In the genomic region with DNA sequence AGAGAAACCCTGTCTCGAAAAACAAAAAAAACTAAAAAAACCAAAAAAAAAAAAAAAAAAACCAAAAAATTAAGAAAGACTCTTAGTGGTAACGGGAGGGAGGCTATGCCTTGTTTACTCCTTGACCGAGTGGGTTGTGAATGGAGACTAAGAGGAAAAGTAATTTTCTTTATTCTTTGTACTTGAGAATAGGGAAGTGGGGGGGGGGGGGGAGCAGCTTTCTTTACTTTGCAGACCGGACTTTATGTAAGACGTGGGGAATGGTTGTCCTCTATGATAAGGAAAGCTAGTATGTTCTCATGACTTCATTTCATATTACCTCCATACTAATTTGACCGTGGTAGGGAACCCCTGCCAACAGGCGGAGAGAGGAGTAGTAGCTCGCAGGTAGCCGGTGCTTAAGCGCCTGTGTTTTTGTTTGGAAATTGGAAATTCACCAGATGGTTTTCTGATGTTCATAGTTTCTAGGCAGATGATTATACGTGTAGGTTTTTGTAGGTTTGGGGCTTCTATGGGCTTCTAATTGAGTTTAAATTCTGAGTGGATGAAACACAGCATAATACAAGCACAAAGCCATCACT, we compare ENCODE assay signal across 1 mouse cellular context.
TF ChIP-seq lines count a peak whose summit lies in the region.

No protein-coding gene starts in this region.

TF ChIP-seq in MEL, 35 proteins besides CTCF, POLR2A, EP300 and RAD21 (continued from another document):
- no peak for TF ChIP-seq E2F4 (IDR thresholded peaks at IDR 0.05; ENCODE audit: borderline replicate concordance, low read depth, low read length)
- no peak for TF ChIP-seq ZMIZ1 (IDR thresholded peaks at IDR 0.05; ENCODE audit: low read depth, low read length)
- TF ChIP-seq POLR2AphosphoS5 (IDR thresholded peaks at IDR 0.05; ENCODE audit: borderline replicate concordance, low read depth, low read length) = no peak
- TF ChIP-seq ELF1 (IDR thresholded peaks at IDR 0.05; ENCODE audit: low read depth, low read length) = peak; percentile 50; the same call in 1 of the 2 replicates
- TF ChIP-seq MYC (IDR thresholded peaks at IDR 0.05; ENCODE audit: low read depth, low read length) = no peak
- TF ChIP-seq SIN3A (IDR thresholded peaks at IDR 0.05; ENCODE audit: low read length) = peak; percentile 59
- TF ChIP-seq SMC3 (IDR thresholded peaks at IDR 0.05; ENCODE audit: low read depth, low read length) = no peak
- no peak for TF ChIP-seq HCFC1 (IDR thresholded peaks at IDR 0.05; ENCODE audit: low read depth, low read length)
